Mouse (Mus musculus) brain, embryonic 14.5 days (tissue): ENCODE results near the gene 4933402D24Rik.

Experiments used
- CTCF ChIP-seq: fragments of 200-500 bp; IDR thresholded peaks from 2 replicates; pipeline ENCODE4 v1.5.1; 2012; ENCODE audit warnings: inconsistent platforms, mild to moderate bottlenecking, moderate library complexity, borderline replicate concordance; ENCODE audit not compliant: insufficient read depth, insufficient read length; ENCODE audit errors: extremely low read depth
- POLR2A ChIP-seq: fragments of 200-500 bp; IDR thresholded peaks from 2 replicates; pipeline ENCODE4 v1.6.1; 2012; ENCODE audit warnings: mild to moderate bottlenecking, inconsistent platforms, borderline replicate concordance; ENCODE audit not compliant: poor library complexity, insufficient read depth, insufficient read length, severe bottlenecking; ENCODE audit errors: extremely low read depth

- TF ChIP-seq POLR2A (no peak), CTCF (no peak)
Observed at GRCm38 (mm10) chr1:63808584-63808983, 39.5 kb upstream of the 4933402D24Rik start.
